ENCODE assay signal across 23 mouse cellular contexts in the genomic region with DNA sequence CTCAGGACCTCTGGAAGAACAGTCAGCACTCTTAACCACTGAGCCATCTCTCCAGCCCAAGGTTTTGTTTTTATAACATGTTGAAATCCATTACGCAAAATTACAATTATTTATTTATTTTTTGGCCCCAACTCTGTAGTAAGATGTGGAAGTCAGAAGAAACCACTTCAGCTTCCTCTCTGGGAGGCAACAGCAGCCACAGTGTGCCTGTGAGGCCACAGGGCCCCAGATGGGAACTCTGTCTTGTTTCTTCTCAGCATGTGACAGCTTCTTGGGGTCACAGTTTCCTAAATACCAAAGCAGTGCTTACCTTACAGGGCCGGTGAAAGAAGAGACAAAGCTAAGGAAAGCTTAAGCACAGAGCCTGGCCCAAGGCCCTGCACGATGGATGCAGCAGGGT. TPM values are rescaled to one million over a fixed set of nuclear protein-coding genes. Genes with fewer than 3 reads are reported as not detected.
A peak's percentile ranks its signal among the peaks of the same experiment; 100 is the strongest.
DNase-seq lines count a peak whose midpoint lies in the region; ATAC-seq and TF ChIP-seq lines count a peak whose summit lies in the region.
"Had no signal": no experiment of that assay in that cellular context is flagged by ENCODE, and none has a peak within 500 bp of the region (broad histone marks: within the 10 kb centered on the region; RNA-seq: fewer than 3 reads in every experiment).

No protein-coding gene starts in this region.

- no peak for ATAC-seq in heart, embryonic 15.5 days (replicated peaks; ENCODE audit: insufficient number of reproducible peaks, insufficient read depth, low FRiP score, low read depth)
- ATAC-seq in erythroblast, adult 5-6 weeks (replicated peaks; ENCODE audit: low FRiP score, poor library complexity, severe bottlenecking) = no peak
- no peak for ATAC-seq in hindbrain, embryonic 11.5 days (ENCODE audit: low FRiP score)
- ATAC-seq: inflammation-experienced regulatory T-cells, adult 6 months; midbrain, embryonic 15.5 days had no signal

- no peak overlapping the region for H3K9ac ChIP-seq in heart, embryonic 15.5 days
- H3K9ac ChIP-seq in hindbrain, embryonic 11.5 days (ENCODE audit: low read depth, low read length) = no peak overlapping the region
- H3K9ac ChIP-seq: forebrain, embryonic 12.5 days; midbrain, embryonic 15.5 days; neural tube, embryonic 15.5 days had no signal

- no peak for DNase-seq in heart, postnatal 36 days
- peak; percentile 92 for DNase-seq in 416B (ENCODE audit: low read depth)
- DNase-seq in limb, embryonic 10.5 days (ENCODE audit: low spot score) = no peak
- no peak for DNase-seq in layer of hippocampus, adult 8-10 months (ENCODE audit: low spot score in 2 of 2)
- no peak for DNase-seq in hindbrain, embryonic 11.5 days (ENCODE audit: low spot score)
- DNase-seq: cerebellum, adult 11 months; cerebellum, postnatal 14 days; gastrocnemius, postnatal 10 days; kidney, adult 2 months; kidney, postnatal 10 days; layer of hippocampus, postnatal 36 days; thymus, postnatal 25 days had no signal

- intact Hi-C loops in heart, postnatal 36 days (cut with DNase I) = loop anchor here (5.0 kb wide), 1 partner anchor 738 kb away; no protein-coding TSS in a partner anchor

- H3K4me2 ChIP-seq in heart, embryonic 15.5 days = no peak overlapping the region
- no peak overlapping the region for H3K4me2 ChIP-seq in hindbrain, embryonic 11.5 days (replicated peaks; ENCODE audit: low read depth, low read length)
- H3K4me2 ChIP-seq: forebrain, embryonic 12.5 days; midbrain, embryonic 15.5 days; neural tube, embryonic 15.5 days had no signal

- TF ChIP-seq POLR2A in bone marrow macrophage, adult 2 months (IDR thresholded peaks at IDR 0.05; ENCODE audit: borderline replicate concordance, low read depth, low read length) = no peak

- H3K27me3 ChIP-seq in heart, embryonic 15.5 days = no peaks in the 10 kb centered on the region
- peaks cover 2% of the 10 kb centered on the region for H3K27me3 ChIP-seq in limb, embryonic 10.5 days (ENCODE audit: low read depth, poor library complexity, severe bottlenecking)
- no peaks in the 10 kb centered on the region for H3K27me3 ChIP-seq in hindbrain, embryonic 11.5 days (ENCODE audit: control insufficient read depth, insufficient read depth, low read length)
- H3K27me3 ChIP-seq: midbrain, embryonic 15.5 days had no signal

- no peaks in the 10 kb centered on the region for H3K9me3 ChIP-seq in heart, embryonic 15.5 days (replicated peaks)
- no peaks in the 10 kb centered on the region for H3K9me3 ChIP-seq in limb, embryonic 10.5 days (replicated peaks)
- H3K9me3 ChIP-seq in hindbrain, embryonic 11.5 days (ENCODE audit: control insufficient read depth, low read length) = no peaks in the 10 kb centered on the region
- H3K9me3 ChIP-seq: forebrain, embryonic 12.5 days; midbrain, embryonic 15.5 days; neural tube, embryonic 15.5 days had no signal

- no peak overlapping the region for H3K4me3 ChIP-seq in heart, embryonic 15.5 days
- no peak overlapping the region for H3K4me3 ChIP-seq in bone marrow macrophage, adult 2 months (ENCODE audit: insufficient read depth, low read length)
- no peak overlapping the region for H3K4me3 ChIP-seq in limb, embryonic 10.5 days
- H3K4me3 ChIP-seq in hindbrain, embryonic 11.5 days (ENCODE audit: low read depth, low read length) = no peak overlapping the region
- H3K4me3 ChIP-seq: forebrain, embryonic 12.5 days; midbrain, embryonic 15.5 days; neural tube, embryonic 15.5 days had no signal

- no peak for TF ChIP-seq CTCF in bone marrow macrophage, adult 2 months (IDR thresholded peaks at IDR 0.05; ENCODE audit: low read depth, low read length)

- H3K27ac ChIP-seq in heart, embryonic 15.5 days = 0 out of 2 replicates have a peak overlapping the region, but pooled peaks have one; percentile 9
- peak overlapping the region; percentile 73 for H3K27ac ChIP-seq in bone marrow macrophage, adult 2 months (ENCODE audit: insufficient read depth, low read depth, low read length)
- H3K27ac ChIP-seq in limb, embryonic 10.5 days = peak overlapping the region; percentile 17; the same call in 1 of the 2 replicates
- H3K27ac ChIP-seq in hindbrain, embryonic 11.5 days (ENCODE audit: low read depth, low read length) = no peak overlapping the region
- H3K27ac ChIP-seq: forebrain, embryonic 12.5 days; midbrain, embryonic 15.5 days; neural tube, embryonic 15.5 days; stomach, postnatal 0 days had no signal

- H3K4me1 ChIP-seq in heart, embryonic 15.5 days (replicated peaks) = peaks cover 62% of the 10 kb centered on the region
- H3K4me1 ChIP-seq in bone marrow macrophage, adult 2 months (ENCODE audit: control insufficient read depth, insufficient read depth, low read length) = peaks cover 41% of the 10 kb centered on the region
- H3K4me1 ChIP-seq in limb, embryonic 10.5 days = peaks cover 52% of the 10 kb centered on the region
- no peaks in the 10 kb centered on the region for H3K4me1 ChIP-seq in hindbrain, embryonic 11.5 days (replicated peaks; ENCODE audit: control insufficient read depth, insufficient read depth, low read length)

- WGBS in heart, embryonic 15.5 days = 66% methylated on average over 3 of the region's 3 CpGs
- 75% methylated on average over 3 of the region's 3 CpGs for WGBS in limb, embryonic 10.5 days
- 66% methylated on average over 3 of the region's 3 CpGs for WGBS in hindbrain, embryonic 11.5 days

- H3K36me3 ChIP-seq in heart, embryonic 15.5 days = no peaks in the 10 kb centered on the region
- no peaks in the 10 kb centered on the region for H3K36me3 ChIP-seq in limb, embryonic 10.5 days
- H3K36me3 ChIP-seq in hindbrain, embryonic 11.5 days (ENCODE audit: control insufficient read depth, insufficient read depth, low read length) = no peaks in the 10 kb centered on the region
- H3K36me3 ChIP-seq: forebrain, embryonic 12.5 days; midbrain, embryonic 15.5 days; neural tube, embryonic 15.5 days had no signal

RNA-seq across cellular contexts. Expression of a gene that starts 10.1 kb away (rescaled TPM):
- 10.6 and 12.5 TPM in 2 replicates for polyA plus RNA-seq in heart, embryonic 15.5 days (2015; fragmentation: Nextera tagmentation; extraction: Ambion mirVana)
- total RNA-seq in heart, postnatal 36 days (2021) = 10 to 100 TPM in 1 of 2 experiments, 1 to 10 TPM in 1; 5.2 to 98.5 TPM
- 8.8 and 8.9 TPM in 2 replicates for polyA plus RNA-seq in bone marrow macrophage, adult 2 months (2012; ENCODE audit: insufficient read depth, insufficient read length, missing spikeins)
- 4.1 and 7.1 TPM in 2 replicates for polyA plus RNA-seq in limb, embryonic 10.5 days (2016; fragmentation: Nextera tagmentation; extraction: Ambion mirVana)
- 3.3 and 11.3 TPM in 2 replicates for total RNA-seq in erythroblast, adult 5-6 weeks (2015; ENCODE audit: low replicate concordance)
- 6.0 and 15.7 TPM in 2 replicates for total RNA-seq in erythroblast, adult 5-6 weeks (2017; ENCODE audit: low replicate concordance)
- 10 to 100 TPM; 50.3 to 89.6 (median 71.5) TPM for total RNA-seq in layer of hippocampus, adult 8-10 months (2022)
- 2.2 and 2.9 TPM in 2 replicates for polyA plus RNA-seq in hindbrain, embryonic 11.5 days (2014; fragmentation: Nextera tagmentation; extraction: Ambion mirVana)

RNA-seq across cellular contexts. Expression of a gene that starts 20.0 kb away (rescaled TPM):
- polyA plus RNA-seq in heart, embryonic 15.5 days (2015; fragmentation: Nextera tagmentation; extraction: Ambion mirVana) = 3.3 and 5.0 TPM in 2 replicates
- 10 to 100 TPM; 10.7 to 12.0 TPM for total RNA-seq in heart, postnatal 36 days (2021)
- polyA plus RNA-seq in bone marrow macrophage, adult 2 months (2012; ENCODE audit: insufficient read depth, insufficient read length, missing spikeins) = 0.40 TPM in 1 of 2 replicates, not detected in the other
- polyA plus RNA-seq in limb, embryonic 10.5 days (2016; fragmentation: Nextera tagmentation; extraction: Ambion mirVana) = 5.4 and 6.9 TPM in 2 replicates
- not detected in 2 replicates for total RNA-seq in erythroblast, adult 5-6 weeks (2015; ENCODE audit: low replicate concordance)
- 0.84 TPM in 1 of 2 replicates, not detected in the other for total RNA-seq in erythroblast, adult 5-6 weeks (2017; ENCODE audit: low replicate concordance)
- total RNA-seq in layer of hippocampus, adult 8-10 months (2022) = 10 to 100 TPM; 57.6 to 64.4 (median 61.9) TPM
- 4.5 and 5.0 TPM in 2 replicates for polyA plus RNA-seq in hindbrain, embryonic 11.5 days (2014; fragmentation: Nextera tagmentation; extraction: Ambion mirVana)
- total RNA-seq: megakaryocyte-erythroid progenitor cell, adult 5-6 weeks had no signal

RNA-seq across cellular contexts. Expression of a gene that starts 40.1 kb away (rescaled TPM):
- 52.0 and 59.9 TPM in 2 replicates for polyA plus RNA-seq in heart, embryonic 15.5 days (2015; fragmentation: Nextera tagmentation; extraction: Ambion mirVana)
- 10 to 100 TPM; 23.7 to 23.9 TPM for total RNA-seq in heart, postnatal 36 days (2021)
- 36.4 and 39.1 TPM in 2 replicates for polyA plus RNA-seq in bone marrow macrophage, adult 2 months (2012; ENCODE audit: insufficient read depth, insufficient read length, missing spikeins)
- 92.3 and 97.5 TPM in 2 replicates for polyA plus RNA-seq in limb, embryonic 10.5 days (2016; fragmentation: Nextera tagmentation; extraction: Ambion mirVana)
- 7.9 and 14.2 TPM in 2 replicates for total RNA-seq in erythroblast, adult 5-6 weeks (2015; ENCODE audit: low replicate concordance)
- total RNA-seq in erythroblast, adult 5-6 weeks (2017; ENCODE audit: low replicate concordance) = 13.0 and 14.1 TPM in 2 replicates
- total RNA-seq in layer of hippocampus, adult 8-10 months (2022) = 10 to 100 TPM; 43.4 to 48.1 (median 46.1) TPM
- 66.5 and 69.6 TPM in 2 replicates for polyA plus RNA-seq in hindbrain, embryonic 11.5 days (2014; fragmentation: Nextera tagmentation; extraction: Ambion mirVana)

RNA-seq across cellular contexts. Expression of a gene that starts 49.0 kb away (rescaled TPM):
- polyA plus RNA-seq in heart, embryonic 15.5 days (2015; fragmentation: Nextera tagmentation; extraction: Ambion mirVana) = 3.1 and 4.8 TPM in 2 replicates
- 1 to 10 TPM in 1 of 2 experiments, under 1 TPM in 1; 0.94 to 1.4 TPM for total RNA-seq in heart, postnatal 36 days (2021)
- polyA plus RNA-seq in bone marrow macrophage, adult 2 months (2012; ENCODE audit: insufficient read depth, insufficient read length, missing spikeins) = not detected in 2 replicates
- 1.8 and 4.1 TPM in 2 replicates for polyA plus RNA-seq in limb, embryonic 10.5 days (2016; fragmentation: Nextera tagmentation; extraction: Ambion mirVana)
- total RNA-seq in erythroblast, adult 5-6 weeks (2015; ENCODE audit: low replicate concordance) = not detected in 2 replicates
- total RNA-seq in erythroblast, adult 5-6 weeks (2017; ENCODE audit: low replicate concordance) = not detected in 2 replicates
- total RNA-seq in layer of hippocampus, adult 8-10 months (2022) = under 1 TPM in 3 of 4 experiments, not detected in 1; 0.26 to 0.55 (median 0.54) TPM
- polyA plus RNA-seq in hindbrain, embryonic 11.5 days (2014; fragmentation: Nextera tagmentation; extraction: Ambion mirVana) = 0.17 and 0.25 TPM in 2 replicates
- total RNA-seq: left cerebral cortex, postnatal 25 days; liver, adult 2 months; megakaryocyte-erythroid progenitor cell, adult 5-6 weeks had no signal
- polyA plus RNA-seq: liver, adult 2 months had no signal
